Mouse (Mus musculus): Measurements from ENCODE around the gene Dnlz. TPM values are rescaled to one million over a fixed set of nuclear protein-coding genes. Genes with fewer than 3 reads are reported as not detected.

Dnlz gene
- total and polyA plus RNA-seq, 2 experiments from 2014 or later, result 17.0 to 23.0 TPM

DNA sequence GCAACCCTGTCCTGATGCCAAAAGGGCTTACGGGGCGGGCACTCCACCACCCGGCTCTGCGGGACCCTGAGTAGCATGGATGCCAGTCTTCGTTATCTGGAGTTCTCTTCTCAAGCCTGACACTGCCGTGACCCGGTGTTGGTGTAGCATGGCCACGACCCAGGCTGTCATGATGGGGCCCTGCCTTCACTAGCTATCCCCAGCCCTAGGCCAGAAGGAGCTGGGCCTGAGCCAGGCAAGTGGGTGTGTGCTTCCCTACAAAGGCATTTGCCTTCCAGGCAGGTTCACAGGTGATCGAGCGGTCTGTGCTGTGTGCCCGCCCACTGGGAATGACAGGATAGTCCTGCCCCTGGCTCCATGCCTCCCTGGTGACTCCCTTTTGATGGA, 36.0 kb downstream of the Dnlz start:
- no peak for TF ChIP-seq EP300 (IDR thresholded peaks at IDR 0.05; ENCODE audit: low read depth)
- TF ChIP-seq CTCF (IDR thresholded peaks at IDR 0.05; ENCODE audit: low read depth), result no peak
- peak overlapping the region; percentile 93 for H3K4me3 ChIP-seq (ENCODE audit: low read depth, low read length)
- ATAC-seq (ENCODE audit: insufficient read depth, low read depth), result peak; percentile 7
- peak overlapping the region; percentile 91 for H3K9ac ChIP-seq (replicated peaks; ENCODE audit: low read depth, low read length)
- DNase-seq (ENCODE audit: low spot score), result no peak
- H3K27ac ChIP-seq (ENCODE audit: low read depth), result peak overlapping the region; percentile 92
- H3K36me3 ChIP-seq (replicated peaks; ENCODE audit: control insufficient read depth, insufficient read depth, low read length), result no peaks in the 10 kb centered on the region
- 0% methylated on average over 11 of the region's 11 CpGs for WGBS
- no peaks in the 10 kb centered on the region for H3K9me3 ChIP-seq (replicated peaks; ENCODE audit: control insufficient read depth, low read length)
- peaks cover 23% of the 10 kb centered on the region for H3K4me1 ChIP-seq (ENCODE audit: control insufficient read depth, insufficient read depth)
- no peaks in the 10 kb centered on the region for H3K27me3 ChIP-seq (ENCODE audit: control insufficient read depth, insufficient read depth, low read length)
- peak overlapping the region; percentile 93 for H3K4me2 ChIP-seq (ENCODE audit: low read depth, low read length)

DNA sequence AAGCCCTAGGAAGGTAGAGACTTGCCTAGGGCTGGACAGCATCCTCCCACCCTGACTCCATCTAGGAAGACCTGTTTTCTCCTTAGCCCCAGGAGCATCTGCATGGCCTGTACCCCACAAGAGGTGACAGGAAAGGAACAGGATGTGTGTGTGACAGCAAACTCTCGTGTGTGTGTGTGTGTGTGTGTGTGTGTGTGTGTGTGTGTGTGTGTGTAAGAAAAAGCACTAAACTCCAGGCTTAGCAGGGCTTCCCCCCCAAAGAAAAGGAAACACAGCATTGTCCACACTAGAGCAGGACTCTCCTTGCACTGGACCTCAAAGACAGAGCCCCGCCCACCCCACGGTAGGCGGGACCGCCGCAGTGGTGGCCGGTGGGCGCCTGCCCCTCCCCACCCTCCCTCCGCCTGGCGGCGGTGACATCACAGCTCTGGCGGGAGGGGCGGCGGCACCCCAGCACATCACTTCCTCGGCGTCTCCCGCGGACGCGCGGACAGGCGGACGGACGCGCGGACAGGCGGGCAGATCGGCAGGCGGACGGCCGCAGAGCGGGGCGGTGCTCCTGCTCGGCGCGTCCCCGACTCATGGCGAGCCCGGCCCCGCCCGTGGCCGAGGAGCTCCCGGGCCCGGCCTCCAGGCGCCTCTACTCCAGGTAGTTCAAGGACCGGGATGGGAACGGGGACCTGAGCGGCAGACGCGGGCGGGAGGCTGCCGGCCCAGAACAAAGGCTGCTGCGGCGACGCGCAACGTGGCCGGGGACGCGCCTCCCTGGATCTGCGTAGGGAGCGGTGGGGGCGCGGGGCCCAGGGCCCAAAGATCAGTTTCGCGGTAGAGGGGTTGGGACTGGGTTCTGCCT, 36.6 kb downstream of the Dnlz start, which contains the start of gene Gpsm1:
TSS of gene Gpsm1 (plus strand) at position 444 of the 853 bp plus-strand sequence.
- peak within 1 kb of the TSS; percentile 92 for H3K27ac ChIP-seq (ENCODE audit: low read depth)
- peak within 1 kb of the TSS; percentile 93 for H3K4me3 ChIP-seq (ENCODE audit: low read depth, low read length)
- DNase-seq (ENCODE audit: low spot score) (peak; percentile 67), ATAC-seq (ENCODE audit: insufficient read depth, low read depth) (peak; percentile 75)
- peaks cover 23% of the 10 kb centered on the region for H3K4me1 ChIP-seq (ENCODE audit: control insufficient read depth, insufficient read depth)
- H3K9me3 ChIP-seq (replicated peaks; ENCODE audit: control insufficient read depth, low read length), result no peaks in the 10 kb centered on the region
- peak within 1 kb of the TSS; percentile 93 for H3K4me2 ChIP-seq (ENCODE audit: low read depth, low read length)
- H3K9ac ChIP-seq (replicated peaks; ENCODE audit: low read depth, low read length), result peak within 1 kb of the TSS; percentile 91
- TF ChIP-seq EP300 (IDR thresholded peaks at IDR 0.05; ENCODE audit: low read depth), result no peak
- no peak for TF ChIP-seq CTCF (IDR thresholded peaks at IDR 0.05; ENCODE audit: low read depth)
- H3K27me3 ChIP-seq (ENCODE audit: control insufficient read depth, insufficient read depth, low read length), result no peaks in the 10 kb centered on the region
- WGBS, result 1% methylated on average over 63 of the region's 66 CpGs
- no peaks in the 10 kb centered on the region for H3K36me3 ChIP-seq (replicated peaks; ENCODE audit: control insufficient read depth, insufficient read depth, low read length)

DNA sequence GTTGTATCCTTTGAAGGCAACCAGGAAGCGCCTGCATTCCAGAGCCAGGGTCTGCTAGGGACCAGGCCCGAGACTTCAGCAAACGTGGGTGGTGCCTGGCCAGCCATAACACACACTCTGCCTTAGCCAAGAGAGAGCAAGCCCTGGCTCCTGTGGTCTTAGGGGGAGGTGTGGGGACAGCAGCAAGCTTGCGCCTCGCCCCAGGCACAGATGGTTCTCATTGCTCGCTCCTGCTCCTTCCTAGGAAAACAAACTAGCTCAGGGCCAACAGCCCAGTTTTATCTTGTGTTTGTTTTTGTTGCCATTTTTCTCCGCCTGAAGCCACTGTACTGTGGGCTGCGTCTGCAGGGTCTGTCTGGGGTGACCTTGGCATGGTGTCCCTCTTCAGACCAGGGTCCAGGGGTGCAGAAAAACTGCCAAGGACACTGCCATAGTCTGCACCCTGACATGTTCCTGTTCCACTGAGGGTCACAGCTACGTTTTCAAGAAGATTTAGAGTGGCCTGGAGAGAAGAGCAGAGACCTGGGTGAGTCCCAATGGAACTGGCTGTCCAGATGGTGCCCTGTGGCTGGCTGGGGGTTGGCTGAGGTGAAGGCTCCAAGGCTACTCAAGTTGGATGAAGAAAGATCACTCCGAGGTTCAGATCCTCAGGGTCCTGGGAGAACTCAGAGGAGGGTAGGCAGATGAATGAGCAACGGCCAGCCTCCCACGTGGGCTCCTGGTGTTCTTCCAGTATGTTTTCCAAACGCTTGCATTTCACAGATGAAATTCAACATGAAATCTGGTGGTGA, 37.4 kb downstream of the Dnlz start:
- Histone ChIP-seq H3K9me3 (replicated peaks; ENCODE audit: control insufficient read depth, low read length) (no peaks in the 10 kb centered on the region), H3K27me3 (ENCODE audit: control insufficient read depth, insufficient read depth, low read length) (no peaks in the 10 kb centered on the region), H3K9ac (replicated peaks; ENCODE audit: low read depth, low read length) (0 out of 2 replicates have a peak overlapping the region, but pooled peaks have one; percentile 91), H3K4me3 (ENCODE audit: low read depth, low read length) (peak overlapping the region; percentile 93; the same call in 1 of the 2 replicates), H3K27ac (ENCODE audit: low read depth) (peak overlapping the region; percentile 92), H3K4me1 (ENCODE audit: control insufficient read depth, insufficient read depth) (peaks cover 23% of the 10 kb centered on the region), H3K4me2 (ENCODE audit: low read depth, low read length) (peak overlapping the region; percentile 93), H3K36me3 (replicated peaks; ENCODE audit: control insufficient read depth, insufficient read depth, low read length) (no peaks in the 10 kb centered on the region)
- 0 out of 2 replicates have a peak, but pooled peaks have one; percentile 6 for ATAC-seq (ENCODE audit: insufficient read depth, low read depth)
- 45% methylated on average over 13 of the region's 13 CpGs for WGBS
- TF ChIP-seq EP300 (IDR thresholded peaks at IDR 0.05; ENCODE audit: low read depth) (no peak), CTCF (IDR thresholded peaks at IDR 0.05; ENCODE audit: low read depth) (no peak)
- DNase-seq (ENCODE audit: low spot score), result peak; percentile 33

DNA sequence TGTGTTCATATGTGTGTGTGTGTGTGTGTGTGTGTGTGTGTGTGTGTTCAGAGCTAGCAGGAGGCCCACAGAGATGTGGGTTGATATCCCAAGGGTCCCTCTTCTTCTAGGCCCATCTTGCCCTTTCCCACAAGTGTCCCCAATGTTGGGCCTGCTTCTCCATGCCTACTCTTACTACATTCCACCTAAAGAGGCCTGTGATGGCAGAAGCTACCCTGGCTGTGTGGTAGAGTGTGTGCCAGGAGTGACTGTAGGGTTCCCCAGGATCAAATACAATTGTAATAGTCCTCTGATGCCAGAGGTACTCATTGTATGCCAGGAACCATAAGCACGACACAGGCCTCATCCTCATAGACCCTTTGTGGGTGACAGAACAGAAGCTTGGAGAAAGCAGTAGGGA, 38.5 kb downstream of the Dnlz start:
- 80% methylated on average over 1 of the region's 1 CpGs for WGBS
- no peak for ATAC-seq (ENCODE audit: insufficient read depth, low read depth)

DNA sequence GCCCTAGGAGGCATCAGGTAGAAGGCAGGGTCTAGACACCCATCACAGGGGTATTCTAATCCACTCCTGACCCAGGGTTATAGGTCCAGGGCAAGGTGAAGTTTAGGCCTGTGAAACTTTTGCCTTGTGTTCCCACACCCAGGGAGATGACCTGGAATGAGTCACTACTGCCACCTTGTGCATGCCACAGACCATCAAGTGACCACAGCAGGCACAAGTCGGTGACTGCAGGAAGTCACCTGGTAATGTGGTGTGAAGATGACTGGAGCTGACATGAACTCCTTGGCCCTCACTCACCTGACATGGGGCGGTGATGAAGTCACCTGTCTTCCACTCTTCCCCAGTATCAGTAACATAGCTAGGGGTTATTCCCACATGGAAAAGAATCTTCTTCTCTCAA, 39.1 kb downstream of the Dnlz start:
- Histone ChIP-seq H3K27me3 (ENCODE audit: control insufficient read depth, insufficient read depth, low read length) (no peaks in the 10 kb centered on the region), H3K4me2 (ENCODE audit: low read depth, low read length) (no peak overlapping the region), H3K4me3 (ENCODE audit: low read depth, low read length) (no peak overlapping the region), H3K9me3 (replicated peaks; ENCODE audit: control insufficient read depth, low read length) (no peaks in the 10 kb centered on the region), H3K9ac (replicated peaks; ENCODE audit: low read depth, low read length) (no peak overlapping the region), H3K4me1 (ENCODE audit: control insufficient read depth, insufficient read depth) (peaks cover 20% of the 10 kb centered on the region), H3K27ac (ENCODE audit: low read depth) (no peak overlapping the region), H3K36me3 (replicated peaks; ENCODE audit: control insufficient read depth, insufficient read depth, low read length) (no peaks in the 10 kb centered on the region)
- ATAC-seq (ENCODE audit: insufficient read depth, low read depth) (no peak), DNase-seq (ENCODE audit: low spot score) (no peak)
- TF ChIP-seq EP300 (IDR thresholded peaks at IDR 0.05; ENCODE audit: low read depth) (no peak), CTCF (IDR thresholded peaks at IDR 0.05; ENCODE audit: low read depth) (peak; percentile 53)
- whole genome bisulfite sequencing, result 48% methylated on average over 2 of the region's 2 CpGs

More for the DNA sequence above, 38.5 kb downstream of the Dnlz start:
- no peak overlapping the region for H3K9ac ChIP-seq (replicated peaks; ENCODE audit: low read depth, low read length)
- H3K4me1 ChIP-seq (ENCODE audit: control insufficient read depth, insufficient read depth), result peaks cover 20% of the 10 kb centered on the region
- H3K9me3 ChIP-seq (replicated peaks; ENCODE audit: control insufficient read depth, low read length), result no peaks in the 10 kb centered on the region
- H3K4me3 ChIP-seq (ENCODE audit: low read depth, low read length), result no peak overlapping the region
- no peak for DNase-seq (ENCODE audit: low spot score)
- no peak overlapping the region for H3K4me2 ChIP-seq (ENCODE audit: low read depth, low read length)
- no peak overlapping the region for H3K27ac ChIP-seq (ENCODE audit: low read depth)
- no peaks in the 10 kb centered on the region for H3K27me3 ChIP-seq (ENCODE audit: control insufficient read depth, insufficient read depth, low read length)
- no peaks in the 10 kb centered on the region for H3K36me3 ChIP-seq (replicated peaks; ENCODE audit: control insufficient read depth, insufficient read depth, low read length)
- no peak for TF ChIP-seq CTCF (IDR thresholded peaks at IDR 0.05; ENCODE audit: low read depth)
- no peak for TF ChIP-seq EP300 (IDR thresholded peaks at IDR 0.05; ENCODE audit: low read depth)

All from heart, postnatal 0 days (tissue).